Mouse (Mus musculus): ENCODE results near the gene Ankrd63.

DNA sequence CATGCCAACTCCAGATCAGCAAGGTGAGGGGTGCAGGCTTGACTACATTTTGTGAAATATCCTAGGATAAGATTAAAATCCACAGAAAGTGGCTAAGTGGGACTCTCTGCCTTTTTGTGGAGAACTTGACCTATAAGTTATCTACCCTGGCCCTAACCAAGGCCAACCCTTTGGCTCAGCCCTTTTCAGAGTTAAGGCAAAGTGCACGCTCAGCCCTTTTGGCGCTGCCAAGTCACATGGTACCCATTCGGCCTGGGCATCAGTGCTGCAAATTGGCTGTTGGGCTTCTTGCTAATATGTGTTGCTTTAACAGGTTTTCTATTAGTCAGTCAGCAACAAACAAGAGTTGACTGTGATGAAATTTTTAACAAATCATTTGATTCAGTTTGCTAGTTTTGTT lies 16.0 kb downstream of the Ankrd63 start:
- TF ChIP-seq MAFK (IDR thresholded peaks at IDR 0.05; ENCODE audit: borderline replicate concordance, low read depth, low read length) (no peak), USF1 (IDR thresholded peaks at IDR 0.05; ENCODE audit: low read depth, low read length) (no peak), POLR2AphosphoS2 (IDR thresholded peaks at IDR 0.05; ENCODE audit: low read length) (no peak), CTCF (IDR thresholded peaks at IDR 0.05 in 2 of 3, conservative IDR thresholded peaks at IDR 0.05 in 1 of 3; ENCODE audit: control insufficient read depth in 1 of 3, insufficient read depth in 1 of 3, low read depth in 2 of 3, low read length in 3 of 3, poor library complexity in 1 of 3, severe bottlenecking in 1 of 3) (no peak), POLR2A (IDR thresholded peaks at IDR 0.05; ENCODE audit: control insufficient read depth in 1 of 2, insufficient read depth in 1 of 2, low read depth in 1 of 2, low read length in 2 of 2, poor library complexity in 1 of 2) (no peak), SIN3A (IDR thresholded peaks at IDR 0.05; ENCODE audit: low read length) (no peak), MAX (IDR thresholded peaks at IDR 0.05; ENCODE audit: low read length) (no peak), KAT2A (conservative IDR thresholded peaks at IDR 0.05; ENCODE audit: low read depth, low read length) (no peak), CHD2 (IDR thresholded peaks at IDR 0.05; ENCODE audit: low read length) (no peak), NRF1 (IDR thresholded peaks at IDR 0.05; ENCODE audit: insufficient read depth, low read depth, low read length, poor library complexity, severe bottlenecking) (no peak)
